Mouse (Mus musculus): Measurements from ENCODE around the gene Timp4. TPM values are rescaled to one million over a fixed set of nuclear protein-coding genes. Genes with fewer than 3 reads are reported as not detected.

The Timp4 gene
- total RNA-seq (2023), result not detected

GRCm38 (mm10) chr6:115252099-115252873 is at the start of gene Timp4:
Timp4 (minus strand) TSS chr6:115252205.

GRCm38 (mm10) chr6:115227043-115227442 is 25.0 kb downstream of the Timp4 start, which contains the start of gene Gm17482:
Gm17482 (plus strand) TSS chr6:115227343.

Other genes with a start within 250 kb of the Timp4 start
- gene Tamm41, start 214.3 kb downstream of the Timp4 start, total RNA-seq (2023), result 15.7 TPM
- not detected for gene Syn2, start 117.3 kb downstream of the Timp4 start, total RNA-seq (2023)
- gene Gm17482, start 24.9 kb downstream of the Timp4 start, total RNA-seq (2023), result not detected
- 0.53 TPM for gene Pparg, start 108.7 kb upstream of the Timp4 start, total RNA-seq (2023)